Mouse (Mus musculus): ENCODE results near the gene Tfeb. TPM values are rescaled to one million over a fixed set of nuclear protein-coding genes. Genes with fewer than 3 reads are reported as not detected.

The Tfeb gene
- total RNA-seq, 2 experiments from 2014 or later, result 12.0 to 13.1 TPM

DNA sequence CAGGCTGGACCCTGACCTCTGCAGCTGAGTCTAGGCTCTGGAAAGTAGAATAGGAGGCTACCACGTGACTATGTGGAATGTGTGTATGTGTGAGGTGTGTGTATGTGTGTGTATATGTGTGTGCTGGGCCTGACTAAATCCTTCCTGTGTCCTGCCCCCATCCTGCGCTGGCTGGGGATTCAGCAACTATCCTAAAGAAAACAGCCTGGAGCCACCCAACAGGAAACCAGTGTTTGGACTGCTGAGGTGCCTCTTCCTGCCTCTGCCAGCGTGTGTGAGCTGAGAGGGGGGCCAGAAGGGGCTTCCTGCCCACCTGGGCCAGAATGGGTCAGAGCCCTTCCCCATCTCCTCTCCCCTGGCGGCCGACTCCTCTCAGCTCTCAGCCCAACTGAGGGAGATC is 76.8 kb downstream of the Tfeb start:
- no peak for TF ChIP-seq CTCF (conservative IDR thresholded peaks at IDR 0.05)
- DNase-seq (ENCODE audit: low spot score in 2 of 2), result no peak
- Histone ChIP-seq H3K4me3 (no peak overlapping the region), H3K27ac (no peak overlapping the region)

DNA sequence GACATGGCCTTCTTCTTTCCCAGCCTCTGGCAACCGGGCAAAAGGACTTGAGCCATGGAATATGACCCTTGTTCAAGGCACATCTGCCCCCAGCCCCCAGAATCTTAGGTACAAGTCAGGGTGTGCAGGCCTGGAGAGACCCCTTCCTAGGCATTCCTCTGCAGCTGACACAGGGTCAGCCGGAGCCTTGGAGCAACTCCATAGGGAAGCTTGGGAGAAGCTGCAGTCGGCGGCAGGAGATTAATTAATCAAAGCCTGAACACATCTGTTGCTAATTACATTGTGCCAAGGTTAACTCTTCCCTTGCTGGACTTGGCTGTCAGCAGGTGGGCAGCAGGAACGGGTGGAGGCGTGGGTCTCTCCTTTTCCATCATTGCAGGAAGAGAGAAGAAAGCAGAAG is 77.7 kb downstream of the Tfeb start:
- no peak for TF ChIP-seq CTCF (conservative IDR thresholded peaks at IDR 0.05)
- no peak for DNase-seq (ENCODE audit: low spot score in 2 of 2)
- H3K4me3 ChIP-seq, result no peak overlapping the region
- no peak overlapping the region for H3K27ac ChIP-seq

- TF ChIP-seq CTCF (conservative IDR thresholded peaks at IDR 0.05), result no peak
- Histone ChIP-seq H3K27ac (no peak overlapping the region), H3K4me3 (no peak overlapping the region)
- no peak for DNase-seq (ENCODE audit: low spot score in 2 of 2)
Measured at GRCm38 (mm10) chr17:47815446-47815845, 78.6 kb downstream of the Tfeb start.

DNA sequence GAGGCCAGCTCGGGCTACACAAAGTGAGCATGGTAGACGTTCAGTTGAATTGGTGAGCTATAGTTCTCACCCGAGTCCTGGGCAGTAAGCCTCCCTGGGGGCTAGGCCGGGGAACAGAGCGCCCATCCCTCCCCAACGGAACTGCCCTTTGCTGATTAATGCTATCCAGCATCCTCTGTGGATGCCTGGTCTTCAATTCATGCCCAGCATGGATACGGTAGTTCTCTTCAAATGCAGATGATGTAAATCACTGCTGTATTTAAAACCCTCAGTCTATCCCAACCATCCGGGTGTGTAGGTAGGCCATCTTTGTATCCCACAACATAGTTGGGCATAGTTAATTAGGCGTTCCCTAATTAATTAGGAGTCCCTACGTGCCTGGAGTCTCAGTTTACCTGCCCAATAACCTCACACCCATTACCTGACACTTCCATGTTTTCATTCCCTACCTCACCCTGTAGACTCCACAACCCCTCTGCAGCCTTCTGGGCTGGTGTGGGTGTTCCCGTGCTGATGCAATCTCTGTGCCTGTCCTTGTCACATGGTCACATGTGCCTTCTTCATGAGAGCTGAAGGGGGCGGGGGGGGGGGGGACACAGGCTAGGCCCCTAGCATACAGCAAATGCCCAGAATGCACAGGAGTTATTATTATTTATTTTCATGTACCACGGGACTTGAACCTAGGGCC is 81.4 kb downstream of the Tfeb start:
- Histone ChIP-seq H3K4me3 (no peak overlapping the region), H3K27ac (no peak overlapping the region)
- TF ChIP-seq CTCF (conservative IDR thresholded peaks at IDR 0.05), result no peak
- no peak for DNase-seq (ENCODE audit: low spot score in 2 of 2)

DNA sequence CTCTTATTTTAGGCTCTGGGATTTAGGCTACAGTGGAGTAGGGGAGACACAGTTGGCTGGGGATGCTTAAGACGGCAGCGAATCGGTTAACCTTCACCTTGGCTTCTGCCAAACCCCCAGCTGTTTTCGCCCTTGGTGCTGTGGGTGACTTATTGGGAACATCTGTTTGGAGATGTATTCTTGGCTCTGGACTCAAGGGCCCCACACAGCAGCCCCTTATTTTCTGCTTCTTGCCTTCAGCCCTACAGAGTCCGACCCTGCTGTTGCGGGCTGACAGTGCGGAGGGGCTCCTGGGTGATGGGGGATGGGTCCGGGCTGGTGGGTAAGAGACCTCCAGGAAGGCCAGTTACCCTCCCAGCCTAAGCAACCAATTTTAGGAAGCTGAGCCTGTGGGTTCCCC is 84.5 kb downstream of the Tfeb start:
- no peak overlapping the region for H3K4me3 ChIP-seq
- no peak for TF ChIP-seq CTCF (conservative IDR thresholded peaks at IDR 0.05)
- no peak overlapping the region for H3K27ac ChIP-seq
- DNase-seq (ENCODE audit: low spot score in 2 of 2), result no peak

- Histone ChIP-seq H3K27ac (no peak overlapping the region), H3K4me3 (no peak overlapping the region)
- TF ChIP-seq CTCF (conservative IDR thresholded peaks at IDR 0.05), result no peak
- no peak for DNase-seq (ENCODE audit: low spot score in 2 of 2)
Measured at GRCm38 (mm10) chr17:47831161-47831560, 94.3 kb downstream of the Tfeb start.

GRCm38 (mm10) chr17:47831772-47832171 is 94.9 kb downstream of the Tfeb start:
- no peak overlapping the region for H3K4me3 ChIP-seq
- no peak for DNase-seq (ENCODE audit: low spot score in 2 of 2)
- no peak for TF ChIP-seq CTCF (conservative IDR thresholded peaks at IDR 0.05)
- no peak overlapping the region for H3K27ac ChIP-seq

DNA sequence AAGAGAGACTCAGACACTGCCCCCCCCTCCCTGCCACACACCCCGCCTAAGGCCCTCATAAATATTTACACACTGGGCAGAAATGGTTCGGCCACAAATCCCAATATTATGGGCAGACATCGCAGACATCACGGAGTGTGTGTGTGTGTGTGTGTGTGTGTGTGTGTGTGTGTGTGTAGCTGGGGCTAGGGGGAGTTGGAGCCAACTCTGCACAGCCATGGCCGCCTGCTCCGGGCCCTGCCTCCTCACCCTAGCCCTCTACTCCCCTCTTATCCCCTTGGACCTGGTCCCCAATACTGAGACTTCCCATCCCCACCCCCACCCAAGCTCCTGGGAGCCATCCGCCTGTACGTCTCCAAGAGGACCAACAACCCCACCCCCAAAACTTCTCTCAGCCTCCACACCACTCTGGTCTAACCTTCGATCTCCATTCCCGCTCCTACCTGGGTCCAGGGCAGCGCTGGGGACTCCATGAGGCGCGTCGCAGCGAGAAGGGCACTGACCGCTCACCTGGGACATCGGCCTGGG is 95.7 kb downstream of the Tfeb start:
- Histone ChIP-seq H3K4me3 (peak overlapping the region; percentile 47), H3K27ac (no peak overlapping the region)
- no peak for DNase-seq (ENCODE audit: low spot score in 2 of 2)
- TF ChIP-seq CTCF (conservative IDR thresholded peaks at IDR 0.05), result no peak

GRCm38 (mm10) chr17:47833029-47833627 is 96.3 kb downstream of the Tfeb start:
- Histone ChIP-seq H3K4me3 (peak overlapping the region; percentile 47), H3K27ac (no peak overlapping the region)
- no peak for TF ChIP-seq CTCF (conservative IDR thresholded peaks at IDR 0.05)
- DNase-seq (ENCODE audit: low spot score in 2 of 2), result no peak

DNA sequence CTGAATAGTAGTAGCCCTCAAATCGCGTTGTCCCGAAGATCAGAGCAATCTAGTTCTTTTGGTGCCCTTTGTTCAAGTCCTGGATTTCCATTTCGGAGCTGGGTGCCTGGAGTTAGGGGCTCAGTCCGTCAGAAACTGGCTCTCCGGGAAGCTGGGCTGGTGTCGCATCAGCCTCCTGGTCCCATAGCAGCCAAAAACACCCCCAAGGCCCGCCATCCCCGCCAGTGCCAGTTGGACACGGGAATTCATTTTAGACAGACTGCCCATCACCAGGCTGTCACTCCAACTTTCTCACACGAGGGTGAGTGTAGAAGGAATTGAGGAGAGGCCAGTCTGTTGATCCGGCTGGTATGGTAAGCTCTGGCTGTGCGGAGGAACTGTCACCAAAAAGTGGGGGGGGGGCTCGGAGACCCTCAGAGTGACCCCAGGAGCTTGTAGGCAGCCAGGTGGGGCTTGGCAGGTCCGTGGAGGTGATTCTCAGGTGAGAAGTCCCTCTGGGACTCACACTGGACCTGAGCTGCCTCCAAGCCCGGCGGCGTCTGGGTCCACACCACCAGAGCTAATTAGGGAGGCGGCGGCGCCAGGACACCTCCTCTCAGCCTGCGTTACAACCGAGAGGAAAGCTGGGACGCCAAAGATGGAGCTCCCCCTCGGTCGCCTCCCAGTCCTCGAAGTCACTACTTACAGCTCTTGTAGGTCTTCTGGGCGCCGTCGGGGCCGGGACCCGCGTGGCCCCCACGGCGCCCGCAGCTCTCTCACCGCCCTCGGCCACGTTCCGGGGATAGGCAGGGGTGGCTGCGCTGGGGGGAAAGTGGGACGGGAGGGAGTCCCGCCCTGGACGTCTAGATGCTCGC is 97.0 kb downstream of the Tfeb start:
- no peak for DNase-seq (ENCODE audit: low spot score in 2 of 2)
- H3K4me3 ChIP-seq, result peak overlapping the region; percentile 47
- no peak for TF ChIP-seq CTCF (conservative IDR thresholded peaks at IDR 0.05)
- H3K27ac ChIP-seq, result no peak overlapping the region

GRCm38 (mm10) chr17:47834482-47834767 is 97.6 kb downstream of the Tfeb start, which contains the start of gene Mdfi:
Gene Mdfi, minus strand, starts transcription at chr17:47834691.
- no peak for DNase-seq (ENCODE audit: low spot score in 2 of 2)
- TF ChIP-seq CTCF (conservative IDR thresholded peaks at IDR 0.05), result no peak
- Histone ChIP-seq H3K4me3 (peak within 1 kb of the TSS; percentile 47), H3K27ac (no peak within 1 kb of the TSS)

- no peak overlapping the region for H3K27ac ChIP-seq
- no peak for TF ChIP-seq CTCF (conservative IDR thresholded peaks at IDR 0.05)
- H3K4me3 ChIP-seq, result no peak overlapping the region
- no peak for DNase-seq (ENCODE audit: low spot score in 2 of 2)
Measured at GRCm38 (mm10) chr17:47837808-47838207, 101.0 kb downstream of the Tfeb start.

GRCm38 (mm10) chr17:47841521-47841920 is 104.7 kb downstream of the Tfeb start:
- TF ChIP-seq CTCF (conservative IDR thresholded peaks at IDR 0.05), result no peak

More at GRCm38 (mm10) chr17:47841521-47841920, 104.7 kb downstream of the Tfeb start:
- Histone ChIP-seq H3K4me3 (no peak overlapping the region), H3K27ac (no peak overlapping the region)
- no peak for DNase-seq (ENCODE audit: low spot score in 2 of 2)

Other genes with a start within 250 kb of the Tfeb start
- gene Taf8, start 234.7 kb upstream of the Tfeb start, total RNA-seq (2021), result 10 to 100 TPM; 20.5 to 26.2 TPM
- 10 to 100 TPM; 33.9 to 41.8 TPM for gene Ccnd3, start 232.0 kb upstream of the Tfeb start, total RNA-seq (2021)
- 10 to 100 TPM; 18.1 to 18.2 TPM for gene Bysl, start 125.5 kb upstream of the Tfeb start, total RNA-seq (2021)
- gene Med20, start 125.4 kb upstream of the Tfeb start, total RNA-seq (2021), result 10 to 100 TPM; 31.6 to 36.0 TPM
- 1 to 10 TPM; 4.4 to 5.5 TPM for gene Gm20517, start 125.4 kb upstream of the Tfeb start, total RNA-seq (2021)
- gene Usp49, start 106.3 kb upstream of the Tfeb start, total RNA-seq (2021), result 10 to 100 TPM; 11.5 to 12.3 TPM
- 100 to 1,000 TPM; 204 to 205 TPM for gene Tomm6, start 48.6 kb upstream of the Tfeb start, total RNA-seq (2021)
- gene Frs3, start 48.0 kb upstream of the Tfeb start, total RNA-seq (2021), result 10 to 100 TPM; 23.8 to 29.0 TPM
- gene Gm21981, start 42.6 kb upstream of the Tfeb start, total RNA-seq (2021), result 1 to 10 TPM; 4.1 to 4.4 TPM
- 1 to 10 TPM; 2.5 to 2.8 TPM for gene Prickle4, start 42.3 kb upstream of the Tfeb start, total RNA-seq (2021)
- not detected for gene Pgc, start 10.2 kb upstream of the Tfeb start, total RNA-seq (2021)
- under 1 TPM; 0.49 to 0.83 TPM for gene Mdfi, start 97.7 kb downstream of the Tfeb start, total RNA-seq (2021)
- gene Foxp4, start 187.6 kb downstream of the Tfeb start, total RNA-seq (2021), result 10 to 100 TPM; 52.1 to 53.3 TPM

Measured in layer of hippocampus, adult 2 months (tissue).